Comparison of ENCODE assay signal across 29 mouse cellular contexts in the genomic region with DNA sequence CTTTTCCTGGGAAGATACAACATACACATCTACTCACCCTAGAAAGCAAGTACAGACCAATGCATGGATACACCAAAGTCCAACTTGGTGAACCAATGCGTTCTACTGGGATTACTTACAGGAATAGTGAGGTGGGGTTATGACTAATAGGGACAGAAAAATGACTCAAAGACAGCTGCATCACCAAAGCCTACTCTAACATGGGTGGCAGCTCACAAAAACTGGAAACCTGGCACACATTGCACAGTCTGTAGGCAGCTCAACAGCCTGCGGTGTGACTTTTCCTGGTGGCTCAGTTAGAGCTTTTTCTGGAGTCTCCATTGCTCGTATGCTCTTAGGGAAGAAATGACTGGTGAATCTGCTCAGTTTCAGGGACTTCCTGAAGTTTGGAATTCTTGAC. TPM values are rescaled to one million over a fixed set of nuclear protein-coding genes. Genes with fewer than 3 reads are reported as not detected.
DNase-seq lines count a peak whose midpoint lies in the region; ATAC-seq and TF ChIP-seq lines count a peak whose summit lies in the region.
"Had no signal": no experiment of that assay in that cellular context is flagged by ENCODE, and none has a peak within 500 bp of the region (broad histone marks: within the 10 kb centered on the region; RNA-seq: fewer than 3 reads in every experiment).

No protein-coding gene starts in this region.

- intact Hi-C loops in heart, postnatal 36 days (cut with DNase I), result no loop called here

- H3K36me3 ChIP-seq in myocyte (ENCODE audit: control insufficient read depth, insufficient read depth), result no peaks in the 10 kb centered on the region
- H3K36me3 ChIP-seq: forebrain, embryonic 10.5 days; heart, embryonic 12.5 days; heart, embryonic 15.5 days; hindbrain, embryonic 12.5 days had no signal

- H3K27me3 ChIP-seq in myocyte (ENCODE audit: control insufficient read depth, insufficient read depth, insufficient read length), result no peaks in the 10 kb centered on the region

- no peak for ATAC-seq in megakaryocyte-erythroid progenitor cell, adult 5-6 weeks (replicated peaks; ENCODE audit: low FRiP score, low TSS enrichment, poor library complexity, severe bottlenecking)
- ATAC-seq: activated CD4-positive, CD25-positive, alpha-beta regulatory T cell, adult 4 months; forebrain, embryonic 13.5 days; forebrain, embryonic 16.5 days; hindbrain, embryonic 16.5 days had no signal

- no peak overlapping the region for H3ac ChIP-seq in myocyte (ENCODE audit: control insufficient read depth, insufficient read length)

- H3K4me3 ChIP-seq in myocyte, result no peak overlapping the region
- H3K4me3 ChIP-seq: forebrain, embryonic 10.5 days; forebrain, embryonic 13.5 days; heart, embryonic 12.5 days; heart, embryonic 15.5 days; hindbrain, embryonic 12.5 days had no signal

- H3K4me2 ChIP-seq in myocyte (ENCODE audit: low read depth), result no peak overlapping the region
- H3K4me2 ChIP-seq: forebrain, embryonic 13.5 days; heart, embryonic 12.5 days; heart, embryonic 15.5 days; hindbrain, embryonic 12.5 days had no signal

- TF ChIP-seq POLR2A in myocyte (IDR thresholded peaks at IDR 0.05; ENCODE audit: insufficient read length, low read depth), result no peak

- H3K79me2 ChIP-seq in myocyte (ENCODE audit: control insufficient read depth, insufficient read depth), result peaks cover 5% of the 10 kb centered on the region

- peak; percentile 43 for DNase-seq in heart, adult 11 months
- no peak for DNase-seq in heart, postnatal 36 days
- DNase-seq in spleen, postnatal 4 days (ENCODE audit: low spot score in 2 of 2), result peak; percentile 4 to 24
- DNase-seq in spleen, postnatal 10 days (ENCODE audit: low spot score in 2 of 2), result no peak
- no peak for DNase-seq in layer of hippocampus, adult 9-11 months
- DNase-seq: adrenal gland, adult 8-10 months; adrenal gland, postnatal 25 days; cerebellum, adult 18-20 months; cerebellum, adult 9-10 months; cerebellum, postnatal 14 days; gastrocnemius, postnatal 10 days; gastrocnemius, postnatal 36 days; heart, postnatal 10 days had no signal

TF ChIP-seq in myocyte, 11 proteins besides CTCF, POLR2A, EP300 and RAD21:
- TF ChIP-seq MYOG (IDR thresholded peaks at IDR 0.05; ENCODE audit: control insufficient read depth in 1 of 3, insufficient read depth in 1 of 3, insufficient read length in 2 of 3, low read depth in 2 of 3), result peak in 1 of 3 experiments; percentile 54
- no peak for TF ChIP-seq POLR2AphosphoS2 (IDR thresholded peaks at IDR 0.05; ENCODE audit: insufficient read length, low read depth)
- peak in 2 of 3 experiments; percentile 22 to 75 for TF ChIP-seq MYOD1 (IDR thresholded peaks at IDR 0.05; ENCODE audit: control insufficient read depth in 1 of 3, insufficient read length in 2 of 3, low read depth in 2 of 3)

RNA-seq across cellular contexts. Expression of a gene that starts 4.1 kb away (rescaled TPM):
- 10 to 100 TPM; 35.2 to 40.8 TPM for total RNA-seq in heart, postnatal 36 days (2021)
- polyA plus RNA-seq in myocyte (2012; fragmentation: generic; extraction: Trizol), result 74.2 TPM
- total RNA-seq in megakaryocyte-erythroid progenitor cell, adult 5-6 weeks (2014; fragmentation: Nextera tagmentation), result 60.9 and 72.5 TPM in 2 replicates
- 24.0 and 32.8 TPM in 2 replicates for total RNA-seq in megakaryocyte-erythroid progenitor cell, adult 5-6 weeks (2017)

RNA-seq across cellular contexts. Expression of a gene that starts 5.9 kb away (rescaled TPM):
- 1 to 10 TPM; 4.6 to 6.6 TPM for total RNA-seq in heart, postnatal 36 days (2021)
- polyA plus RNA-seq in myocyte (2012; fragmentation: generic; extraction: Trizol), result 10.2 TPM
- total RNA-seq in megakaryocyte-erythroid progenitor cell, adult 5-6 weeks (2014; fragmentation: Nextera tagmentation), result 0.37 TPM in 1 of 2 replicates, not detected in the other
- total RNA-seq in megakaryocyte-erythroid progenitor cell, adult 5-6 weeks (2017), result 0.19 and 0.42 TPM in 2 replicates
- polyA plus RNA-seq: activated CD4-positive, CD25-positive, alpha-beta regulatory T cell, adult 4 months had no signal

RNA-seq across cellular contexts. Expression of a gene that starts 31.3 kb away (rescaled TPM):
- not detected for total RNA-seq in heart, postnatal 36 days (2021)
- 12.0 TPM for polyA plus RNA-seq in myocyte (2012; fragmentation: generic; extraction: Trizol)
- total RNA-seq in megakaryocyte-erythroid progenitor cell, adult 5-6 weeks (2014; fragmentation: Nextera tagmentation), result 2.6 TPM in 1 of 2 replicates, not detected in the other
- not detected in 2 replicates for total RNA-seq in megakaryocyte-erythroid progenitor cell, adult 5-6 weeks (2017)
- total RNA-seq: gastrocnemius, adult 18-20 months; gastrocnemius, postnatal 36 days; heart, postnatal 10 days had no signal
- polyA plus RNA-seq: forebrain, embryonic 13.5 days had no signal

RNA-seq across cellular contexts. Expression of a gene that starts 39.5 kb away (rescaled TPM):
- not detected for total RNA-seq in heart, postnatal 36 days (2021)
- not detected for polyA plus RNA-seq in myocyte (2012; fragmentation: generic; extraction: Trizol)
- total RNA-seq in megakaryocyte-erythroid progenitor cell, adult 5-6 weeks (2014; fragmentation: Nextera tagmentation), result not detected in 2 replicates
- total RNA-seq in megakaryocyte-erythroid progenitor cell, adult 5-6 weeks (2017), result not detected in 2 replicates
- total RNA-seq: adrenal gland, postnatal 25 days; gastrocnemius, adult 18-20 months; gastrocnemius, postnatal 10 days; gastrocnemius, postnatal 36 days; heart, postnatal 10 days; hematopoietic stem cell, adult 5-6 weeks had no signal
- polyA plus RNA-seq: activated CD4-positive, CD25-positive, alpha-beta regulatory T cell, adult 4 months; embryonic facial prominence, embryonic 11.5 days; forebrain, embryonic 10.5 days; heart, embryonic 12.5 days had no signal

RNA-seq across cellular contexts. Expression of a gene that starts 53.2 kb away (rescaled TPM):
- total RNA-seq in heart, postnatal 36 days (2021), result not detected
- polyA plus RNA-seq in myocyte (2012; fragmentation: generic; extraction: Trizol), result 0.04 TPM
- total RNA-seq in megakaryocyte-erythroid progenitor cell, adult 5-6 weeks (2014; fragmentation: Nextera tagmentation), result not detected in 2 replicates
- not detected in 2 replicates for total RNA-seq in megakaryocyte-erythroid progenitor cell, adult 5-6 weeks (2017)
- total RNA-seq: adrenal gland, adult 8-10 months; adrenal gland, postnatal 25 days; ES-E14; gastrocnemius, adult 18-20 months; gastrocnemius, postnatal 10 days; gastrocnemius, postnatal 36 days; granulocyte monocyte progenitor cell, adult 5-6 weeks; heart, postnatal 10 days; hematopoietic stem cell, adult 5-6 weeks had no signal
- polyA plus RNA-seq: embryonic facial prominence, embryonic 11.5 days; embryonic facial prominence, embryonic 14.5 days; forebrain, embryonic 10.5 days; forebrain, embryonic 13.5 days; forebrain, embryonic 16.5 days; heart, embryonic 12.5 days; heart, embryonic 15.5 days; hindbrain, embryonic 12.5 days; hindbrain, embryonic 16.5 days had no signal

Comparison
In these comparisons a context has a peak if more than half of its experiments do, and no peak if none do; other contexts are left out.
1. DNase-seq: peak in heart, adult 11 months (single experiment) and spleen, postnatal 4 days (2 of 2); none in heart, postnatal 36 days (0 of 2), spleen, postnatal 10 days (0 of 2) and layer of hippocampus, adult 9-11 months (single experiment).